Mouse (Mus musculus): ENCODE measurements at regions not wholly inside any gene's neighbourhood (a gene's known extent, or its start where the extent isn't known, plus 50 kb on each side); places are given as distances from the start of the nearest gene placed in this dataset.

- WGBS: 94% methylated on average over 1 of the region's 1 CpGs
- Histone ChIP-seq H3K4me3 (no peak overlapping the region), H3K27me3 (ENCODE audit: low read depth, poor library complexity, severe bottlenecking) (no peaks in the 10 kb centered on the region), H3K9me3 (replicated peaks) (no peaks in the 10 kb centered on the region), H3K4me1 (no peaks in the 10 kb centered on the region), H3K36me3 (no peaks in the 10 kb centered on the region), H3K27ac (replicated peaks) (no peak overlapping the region)
- no peak for DNase-seq (ENCODE audit: low spot score)
Measured at GRCm38 (mm10) chr8:44094818-44095217, 385.0 kb upstream of the Adam34 start.

- WGBS: 77% methylated on average over 1 of the region's 1 CpGs
- H3K4me3 ChIP-seq: no peak overlapping the region
- H3K9me3 ChIP-seq (replicated peaks): no peaks in the 10 kb centered on the region
Measured at GRCm38 (mm10) chr8:44093491-44093890, 383.6 kb upstream of the Adam34 start.

GRCm38 (mm10) chr8:44082057-44082456, 372.2 kb upstream of the Adam34 start:
- Histone ChIP-seq H3K27me3 (ENCODE audit: low read depth, poor library complexity, severe bottlenecking) (no peaks in the 10 kb centered on the region), H3K4me1 (no peaks in the 10 kb centered on the region), H3K9me3 (replicated peaks) (no peaks in the 10 kb centered on the region), H3K4me3 (no peak overlapping the region), H3K36me3 (no peaks in the 10 kb centered on the region), H3K27ac (replicated peaks) (no peak overlapping the region)
- 93% methylated on average over 4 of the region's 4 CpGs for WGBS
- DNase-seq (ENCODE audit: low spot score): no peak

More at GRCm38 (mm10) chr8:44093491-44093890, 383.6 kb upstream of the Adam34 start:
- no peak for DNase-seq (ENCODE audit: low spot score)
- no peaks in the 10 kb centered on the region for H3K4me1 ChIP-seq
- no peaks in the 10 kb centered on the region for H3K36me3 ChIP-seq
- H3K27me3 ChIP-seq (ENCODE audit: low read depth, poor library complexity, severe bottlenecking): no peaks in the 10 kb centered on the region
- H3K27ac ChIP-seq (replicated peaks): no peak overlapping the region

GRCm38 (mm10) chr8:44058846-44059245, 349.0 kb upstream of the Adam34 start:
- WGBS: 66% methylated on average over 5 of the region's 5 CpGs
- no peaks in the 10 kb centered on the region for H3K36me3 ChIP-seq
- H3K27me3 ChIP-seq (ENCODE audit: low read depth, poor library complexity, severe bottlenecking): no peaks in the 10 kb centered on the region
- no peak for DNase-seq (ENCODE audit: low spot score)
- no peak overlapping the region for H3K4me3 ChIP-seq
- H3K4me1 ChIP-seq: no peaks in the 10 kb centered on the region
- no peaks in the 10 kb centered on the region for H3K9me3 ChIP-seq (replicated peaks)
- H3K27ac ChIP-seq (replicated peaks): no peak overlapping the region

GRCm38 (mm10) chr8:44042572-44043355, 332.9 kb upstream of the Adam34 start:
- no peak overlapping the region for H3K4me3 ChIP-seq
- DNase-seq (ENCODE audit: low spot score): no peak
- no peaks in the 10 kb centered on the region for H3K4me1 ChIP-seq
- WGBS: 92% methylated on average over 8 of the region's 8 CpGs
- no peak overlapping the region for H3K27ac ChIP-seq (replicated peaks)
- no peaks in the 10 kb centered on the region for H3K27me3 ChIP-seq (ENCODE audit: low read depth, poor library complexity, severe bottlenecking)
- H3K9me3 ChIP-seq (replicated peaks): no peaks in the 10 kb centered on the region
- no peaks in the 10 kb centered on the region for H3K36me3 ChIP-seq

- DNase-seq (ENCODE audit: low spot score): no peak
- Histone ChIP-seq H3K36me3 (no peaks in the 10 kb centered on the region), H3K27ac (replicated peaks) (no peak overlapping the region), H3K27me3 (ENCODE audit: low read depth, poor library complexity, severe bottlenecking) (no peaks in the 10 kb centered on the region), H3K9me3 (replicated peaks) (no peaks in the 10 kb centered on the region), H3K4me1 (no peaks in the 10 kb centered on the region), H3K4me3 (no peak overlapping the region)
- 72% methylated on average over 4 of the region's 4 CpGs for WGBS
Measured at GRCm38 (mm10) chr8:44034211-44034610, 324.4 kb upstream of the Adam34 start.

- no peaks in the 10 kb centered on the region for H3K9me3 ChIP-seq (replicated peaks)
- DNase-seq (ENCODE audit: low spot score): no peak
- 87% methylated on average over 2 of the region's 2 CpGs for WGBS
- H3K27ac ChIP-seq (replicated peaks): no peak overlapping the region
- H3K4me1 ChIP-seq: no peaks in the 10 kb centered on the region
- H3K27me3 ChIP-seq (ENCODE audit: low read depth, poor library complexity, severe bottlenecking): no peaks in the 10 kb centered on the region
- no peaks in the 10 kb centered on the region for H3K36me3 ChIP-seq
- no peak overlapping the region for H3K4me3 ChIP-seq
Measured at GRCm38 (mm10) chr8:44031376-44031775, 321.5 kb upstream of the Adam34 start.

- Histone ChIP-seq H3K27me3 (ENCODE audit: low read depth, poor library complexity, severe bottlenecking) (no peaks in the 10 kb centered on the region), H3K27ac (replicated peaks) (no peak overlapping the region), H3K4me1 (no peaks in the 10 kb centered on the region), H3K4me3 (no peak overlapping the region), H3K36me3 (no peaks in the 10 kb centered on the region), H3K9me3 (replicated peaks) (no peaks in the 10 kb centered on the region)
- no peak for DNase-seq (ENCODE audit: low spot score)
Measured at GRCm38 (mm10) chr8:44030972-44031371, 321.1 kb upstream of the Adam34 start.

GRCm38 (mm10) chr8:44027738-44028137, 317.9 kb upstream of the Adam34 start:
- no peaks in the 10 kb centered on the region for H3K4me1 ChIP-seq
- H3K36me3 ChIP-seq: no peaks in the 10 kb centered on the region
- H3K9me3 ChIP-seq (replicated peaks): no peaks in the 10 kb centered on the region
- H3K4me3 ChIP-seq: no peak overlapping the region
- no peaks in the 10 kb centered on the region for H3K27me3 ChIP-seq (ENCODE audit: low read depth, poor library complexity, severe bottlenecking)
- no peak overlapping the region for H3K27ac ChIP-seq (replicated peaks)
- DNase-seq (ENCODE audit: low spot score): no peak
- 81% methylated on average over 4 of the region's 4 CpGs for WGBS

GRCm38 (mm10) chr8:44025926-44026325, 316.1 kb upstream of the Adam34 start:
- WGBS: 28% methylated on average over 3 of the region's 3 CpGs
- H3K4me3 ChIP-seq: no peak overlapping the region
- peak; percentile 44 for DNase-seq (ENCODE audit: low spot score)
- H3K27me3 ChIP-seq (ENCODE audit: low read depth, poor library complexity, severe bottlenecking): no peaks in the 10 kb centered on the region
- H3K9me3 ChIP-seq (replicated peaks): no peaks in the 10 kb centered on the region
- H3K27ac ChIP-seq (replicated peaks): no peak overlapping the region
- no peaks in the 10 kb centered on the region for H3K36me3 ChIP-seq
- H3K4me1 ChIP-seq: no peaks in the 10 kb centered on the region

GRCm38 (mm10) chr8:44024028-44024427, 314.2 kb upstream of the Adam34 start:
- Histone ChIP-seq H3K4me1 (no peaks in the 10 kb centered on the region), H3K4me3 (no peak overlapping the region), H3K27ac (replicated peaks) (no peak overlapping the region), H3K36me3 (no peaks in the 10 kb centered on the region), H3K27me3 (ENCODE audit: low read depth, poor library complexity, severe bottlenecking) (no peaks in the 10 kb centered on the region), H3K9me3 (replicated peaks) (no peaks in the 10 kb centered on the region)
- WGBS: 86% methylated on average over 3 of the region's 3 CpGs
- no peak for DNase-seq (ENCODE audit: low spot score)
